Mouse (Mus musculus) left cerebral cortex, adult 9 months (tissue): ENCODE measurements at regions not wholly inside any gene's neighbourhood (a gene's known extent, or its start where the extent isn't known, plus 50 kb on each side); places are given as distances from the start of the nearest gene placed in this dataset.

Source experiments
- DNase-seq, 2 experiments: peaks; one replicate each; pipeline ENCODE4 v3.0.0; 2022; ENCODE audit warnings: low spot score in 2 of 2

GRCm38 (mm10) chr7:129914871-129915270 lies 323.2 kb downstream of the Wdr11 start:
- DNase-seq, result no peak

GRCm38 (mm10) chr7:129918240-129919200 lies 326.9 kb downstream of the Wdr11 start:
- peak in 1 of 2 experiments; percentile 46 for DNase-seq

DNA sequence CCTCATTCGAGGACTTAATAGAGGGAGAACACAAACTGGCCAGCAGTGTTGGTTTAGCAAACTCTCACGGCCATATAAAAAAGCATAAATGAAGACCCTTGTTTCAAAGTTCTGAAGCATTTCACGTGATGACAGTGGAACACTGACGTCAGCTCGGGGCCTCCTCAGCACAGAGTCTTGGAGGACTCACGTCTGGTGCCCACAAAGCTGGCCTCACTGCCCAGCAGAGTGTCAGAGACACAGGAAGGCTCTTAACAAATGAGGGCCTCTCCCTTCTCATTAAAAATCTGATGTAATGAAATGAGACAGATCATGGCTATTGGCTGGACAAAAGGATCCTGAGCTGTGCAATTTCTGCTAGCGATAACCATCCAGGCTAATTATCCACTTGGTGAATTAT lies 330.6 kb downstream of the Wdr11 start:
- DNase-seq, result peak in 1 of 2 experiments; percentile 11

DNA sequence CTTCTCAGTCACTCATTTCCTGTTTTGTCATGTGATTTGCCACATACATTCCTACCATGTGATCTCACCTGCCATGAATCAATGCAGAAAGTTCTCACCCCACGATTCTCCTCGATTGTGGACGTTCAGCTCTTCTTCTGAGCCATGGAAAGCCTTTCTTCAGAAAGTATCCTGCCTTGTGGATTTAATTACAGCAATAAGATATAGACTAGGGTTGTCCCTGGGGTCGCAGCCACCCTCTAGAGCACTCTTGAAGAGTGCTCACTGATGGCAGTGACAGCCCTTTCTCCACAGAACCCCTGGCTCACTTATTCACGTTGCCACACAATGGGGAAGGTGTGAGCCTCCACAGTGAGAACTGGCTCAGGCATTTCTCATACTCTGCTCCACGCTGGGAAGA lies 345.1 kb downstream of the Wdr11 start:
- no peak for DNase-seq

- no peak for DNase-seq
Measured at GRCm38 (mm10) chr7:129937715-129938114, 346.1 kb downstream of the Wdr11 start.

GRCm38 (mm10) chr7:129938141-129938540 lies 346.5 kb downstream of the Wdr11 start:
- DNase-seq, result no peak

GRCm38 (mm10) chr7:129939266-129939665 lies 347.6 kb downstream of the Wdr11 start:
- DNase-seq, result no peak

- DNase-seq, result no peak
Measured at GRCm38 (mm10) chr7:129941311-129942029, 349.8 kb downstream of the Wdr11 start.

DNA sequence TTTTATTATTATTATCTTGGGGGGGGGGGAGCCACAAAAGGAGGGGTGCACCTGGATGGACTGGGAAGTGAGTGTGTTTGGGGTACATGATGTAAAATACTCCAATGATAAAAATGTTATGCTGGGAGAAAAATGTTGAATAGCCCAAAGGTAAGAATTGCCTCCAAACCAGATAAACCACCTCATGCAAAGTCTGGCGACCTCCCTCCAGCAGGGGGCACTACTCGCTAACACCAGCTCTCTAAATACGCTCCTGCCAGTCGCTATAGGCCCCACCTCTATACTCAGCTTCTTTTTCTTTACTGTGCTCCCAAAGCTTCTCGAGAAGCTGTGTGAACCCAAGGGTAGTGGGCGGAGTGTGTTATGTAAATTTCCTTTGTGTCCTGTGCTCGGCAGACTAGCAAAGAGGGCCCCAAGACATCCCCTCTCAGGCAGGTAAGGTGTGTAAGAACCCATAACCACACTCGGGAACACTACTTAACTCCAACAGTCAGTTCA lies 357.0 kb downstream of the Wdr11 start:
- DNase-seq, result no peak

DNA sequence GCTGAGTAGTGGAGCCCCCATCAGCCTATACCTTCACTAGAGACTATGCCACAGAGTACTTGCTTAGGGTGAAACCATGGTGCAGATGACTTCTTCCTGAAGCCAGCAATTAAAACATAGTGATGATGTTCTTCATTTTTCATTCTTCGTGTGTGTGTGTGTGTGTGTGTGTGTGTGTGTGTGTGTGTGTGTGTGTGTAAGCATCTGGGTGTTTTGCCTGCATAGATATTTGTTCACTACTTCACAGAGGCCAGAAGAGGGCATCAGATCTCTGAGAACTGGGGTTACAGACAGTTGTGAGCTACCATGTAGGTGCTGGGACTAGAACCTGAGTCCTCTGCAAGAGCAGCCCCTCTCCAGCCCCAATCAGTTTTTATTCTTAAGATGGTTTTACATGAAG lies 358.8 kb downstream of the Wdr11 start:
- DNase-seq, result no peak

DNA sequence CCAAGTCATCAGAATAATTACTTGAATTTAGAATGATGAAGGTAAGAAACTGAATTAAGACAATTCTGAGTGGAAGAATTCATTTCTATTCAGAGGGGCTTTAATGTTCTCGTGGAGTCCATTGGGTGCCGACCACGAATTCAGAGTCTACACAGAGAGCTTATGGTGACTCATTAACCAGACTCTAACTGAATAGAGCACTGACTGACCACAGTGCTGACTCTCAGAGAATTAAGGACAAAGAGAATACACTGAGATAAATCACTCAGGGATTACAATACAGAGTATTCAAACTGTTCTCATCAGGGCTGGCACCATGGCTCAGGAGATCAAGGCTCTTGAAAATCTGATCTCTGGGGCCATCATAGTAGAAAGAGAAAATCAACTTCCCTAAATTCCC lies 366.7 kb downstream of the Wdr11 start:
- no peak for DNase-seq

- DNase-seq, result no peak
Measured at GRCm38 (mm10) chr7:129962575-129962974, 370.9 kb downstream of the Wdr11 start.

DNA sequence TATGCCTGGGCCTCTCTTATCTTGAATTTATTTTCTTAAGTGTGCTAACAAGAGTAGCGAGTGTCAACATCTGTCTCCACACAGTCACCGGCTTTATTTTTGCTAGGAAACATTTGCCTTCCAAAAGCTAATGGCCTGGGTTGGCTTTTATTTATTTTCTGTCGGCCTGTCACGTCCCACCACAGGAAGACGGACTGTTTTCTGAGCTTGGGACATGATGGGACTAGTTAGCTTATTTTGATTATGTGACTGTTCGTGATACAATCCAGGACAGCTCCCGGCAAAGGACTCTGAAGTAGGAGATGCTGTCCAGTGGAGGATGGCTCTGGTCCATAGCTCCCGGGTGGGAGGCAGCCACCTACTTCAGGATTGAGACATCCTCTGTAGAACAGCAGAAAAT lies 372.5 kb downstream of the Wdr11 start:
- DNase-seq, result no peak

- DNase-seq, result no peak
Measured at GRCm38 (mm10) chr7:129965281-129966051, 373.8 kb downstream of the Wdr11 start.

DNA sequence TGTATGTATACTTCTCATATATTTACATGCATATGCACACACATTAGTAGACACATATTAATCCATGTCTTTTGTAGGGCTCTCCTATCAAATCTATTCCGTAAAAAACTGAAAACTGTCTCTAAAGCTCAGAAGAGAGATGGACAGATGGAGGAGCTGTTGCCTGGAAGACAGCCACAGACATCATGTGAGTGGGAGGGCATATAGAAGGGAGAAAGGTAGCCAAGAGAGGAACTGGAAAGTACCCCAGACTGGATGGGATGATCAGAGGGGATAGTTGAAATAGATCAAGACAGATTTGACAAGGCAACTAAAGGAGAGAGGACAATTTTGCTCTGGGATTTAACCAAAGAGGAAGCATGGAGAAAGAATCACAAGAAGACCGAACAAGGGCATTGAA lies 375.1 kb downstream of the Wdr11 start:
- peak in 1 of 2 experiments; percentile 26 for DNase-seq

- no peak for DNase-seq
Measured at GRCm38 (mm10) chr7:129970201-129970600, 378.5 kb downstream of the Wdr11 start.

DNA sequence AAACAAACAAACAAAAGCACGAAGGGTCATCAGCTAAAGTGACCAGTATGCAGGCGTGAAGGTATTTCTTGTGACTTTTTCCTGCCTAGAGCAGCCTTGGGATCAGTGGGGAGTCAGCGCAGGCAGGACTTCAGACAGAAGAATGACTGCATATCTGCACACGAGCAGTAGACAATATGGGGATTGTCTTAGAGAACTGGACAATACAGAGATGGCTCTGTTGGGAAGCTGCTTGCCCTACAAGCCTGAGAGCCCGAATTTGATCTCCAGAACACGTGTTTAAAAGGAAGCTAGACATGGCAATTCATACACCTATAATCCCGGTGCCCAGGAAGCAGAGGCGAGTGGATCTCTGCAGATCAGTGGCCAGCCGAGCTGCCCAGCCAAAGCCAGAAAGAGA lies 382.5 kb downstream of the Wdr11 start:
- no peak for DNase-seq

DNA sequence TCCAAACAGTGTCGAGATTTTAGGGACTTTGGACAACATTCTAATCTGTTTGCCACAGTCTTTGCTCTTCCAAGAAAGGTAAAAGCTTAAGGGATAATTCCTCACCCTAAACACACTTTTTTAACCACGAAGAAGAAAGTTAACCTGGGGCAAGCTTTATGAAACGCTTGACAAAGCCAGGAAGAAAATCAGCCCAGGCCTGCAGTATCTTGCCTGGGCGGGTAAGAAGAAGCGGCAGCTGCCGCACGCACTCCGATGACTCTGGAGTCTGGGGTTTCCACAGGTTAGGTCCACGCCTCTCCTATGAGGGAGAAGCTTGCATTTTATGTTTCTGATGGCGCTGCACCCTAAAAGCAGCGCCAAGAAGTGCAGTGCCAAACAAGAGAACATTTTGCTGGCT lies 383.2 kb downstream of the Wdr11 start:
- DNase-seq, result no peak

- peak in 1 of 2 experiments; percentile 32 for DNase-seq
Measured at GRCm38 (mm10) chr7:129975781-129976514, 384.3 kb downstream of the Wdr11 start.

DNA sequence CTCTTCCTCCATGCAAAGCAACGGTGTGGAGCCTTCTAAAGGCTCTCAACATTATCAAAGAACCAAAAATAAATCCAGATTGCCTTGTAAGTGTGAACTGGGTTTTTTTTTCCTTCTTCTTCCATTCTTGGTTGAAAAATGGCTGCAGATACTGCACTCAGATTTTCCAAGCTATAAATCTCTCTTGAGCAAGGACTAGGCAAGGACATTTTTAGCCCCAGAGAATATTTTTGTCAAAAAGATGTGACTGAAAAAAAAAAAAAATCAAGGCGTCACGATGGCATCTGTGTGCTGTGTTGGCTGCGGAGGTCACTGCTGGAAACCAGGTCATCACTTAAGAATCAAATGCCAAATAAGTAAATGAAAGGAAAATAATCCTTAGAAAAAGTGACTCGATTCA lies 386.9 kb downstream of the Wdr11 start:
- no peak for DNase-seq

- no peak for DNase-seq
Measured at GRCm38 (mm10) chr7:129979337-129979736, 387.7 kb downstream of the Wdr11 start.
